Comparison of ENCODE assay signal across 8 mouse cellular contexts in genomic region chr9:20887191-20887590, GRCm38 (mm10). TPM values are rescaled to one million over a fixed set of nuclear protein-coding genes. Genes with fewer than 3 reads are reported as not detected.
DNase-seq lines count a peak whose midpoint lies in the region; ATAC-seq and TF ChIP-seq lines count a peak whose summit lies in the region.

No protein-coding gene starts in this region.

- no peaks in the 10 kb centered on the region for H3K4me1 ChIP-seq in brown adipose tissue, adult 24 weeks (ENCODE audit: control insufficient read depth, insufficient read depth, insufficient read length, low read length)
- H3K4me1 ChIP-seq in hindbrain, embryonic 12.5 days: peaks cover 16% of the 10 kb centered on the region
- peaks cover 12% of the 10 kb centered on the region for H3K4me1 ChIP-seq in midbrain, embryonic 12.5 days
- peaks cover 2% of the 10 kb centered on the region; the same call in 1 of the 2 replicates for H3K4me1 ChIP-seq in kidney, adult 2 months (ENCODE audit: control insufficient read depth, insufficient read depth, low read length)

- DNase-seq in layer of hippocampus, adult 2 months (ENCODE audit: low spot score in 2 of 2): no peak
- DNase-seq in layer of hippocampus, adult 18-20 months (ENCODE audit: low spot score in 2 of 2): no peak
- no peak for DNase-seq in left cerebral cortex, adult 9 months (ENCODE audit: low spot score in 2 of 2)
- no peak for DNase-seq in kidney, adult 2 months
- DNase-seq in cerebellum, postnatal 14 days: no peak

- no peak for TF ChIP-seq CTCF in layer of hippocampus, adult 2 months (conservative IDR thresholded peaks at IDR 0.05)
- no peak for TF ChIP-seq CTCF in kidney, adult 2 months (conservative IDR thresholded peaks at IDR 0.05; ENCODE audit: insufficient read depth, insufficient read length, low read depth, low read length)

- H3K36me3 ChIP-seq in hindbrain, embryonic 12.5 days: peaks cover 28% of the 10 kb centered on the region
- peaks cover 30% of the 10 kb centered on the region for H3K36me3 ChIP-seq in midbrain, embryonic 12.5 days
- H3K36me3 ChIP-seq in kidney, adult 2 months (ENCODE audit: control insufficient read depth, insufficient read depth, low read length): peaks cover 4% of the 10 kb centered on the region

- ATAC-seq in hindbrain, embryonic 12.5 days (ENCODE audit: low FRiP score): 0 out of 2 replicates have a peak, but pooled peaks have one; percentile 14
- ATAC-seq in midbrain, embryonic 12.5 days (ENCODE audit: low FRiP score, low read depth): no peak

- no peak overlapping the region for H3K4me3 ChIP-seq in layer of hippocampus, adult 2 months
- no peak overlapping the region for H3K4me3 ChIP-seq in brown adipose tissue, adult 24 weeks (ENCODE audit: insufficient read depth, low read depth, low read length)
- no peak overlapping the region for H3K4me3 ChIP-seq in hindbrain, embryonic 12.5 days
- no peak overlapping the region for H3K4me3 ChIP-seq in midbrain, embryonic 12.5 days
- no peak overlapping the region for H3K4me3 ChIP-seq in kidney, adult 2 months (ENCODE audit: insufficient read depth, low read depth, low read length)

- peak overlapping the region; percentile 98; the same call in 1 of the 2 replicates for H3K27ac ChIP-seq in layer of hippocampus, adult 2 months
- 0 out of 2 replicates have a peak overlapping the region, but pooled peaks have one; percentile 16 for H3K27ac ChIP-seq in brown adipose tissue, adult 24 weeks (replicated peaks; ENCODE audit: low read depth, low read length)
- H3K27ac ChIP-seq in hindbrain, embryonic 12.5 days: peak overlapping the region; percentile 23; the same call in 1 of the 2 replicates
- H3K27ac ChIP-seq in midbrain, embryonic 12.5 days (replicated peaks): no peak overlapping the region
- no peak overlapping the region for H3K27ac ChIP-seq in kidney, adult 2 months (ENCODE audit: insufficient read depth, low read depth, low read length)

- TF ChIP-seq POLR2A in kidney, adult 2 months (IDR thresholded peaks at IDR 0.05; ENCODE audit: low read depth, low read length): no peak

- no peaks in the 10 kb centered on the region for H3K9me3 ChIP-seq in hindbrain, embryonic 12.5 days (replicated peaks)
- no peaks in the 10 kb centered on the region for H3K9me3 ChIP-seq in midbrain, embryonic 12.5 days

- 90% methylated on average over 6 of the region's 6 CpGs for WGBS in hindbrain, embryonic 12.5 days
- WGBS in midbrain, embryonic 12.5 days: 87% methylated on average over 6 of the region's 6 CpGs
- 91% methylated on average over 6 of the region's 6 CpGs for WGBS in kidney, adult 2 months

- H3K4me2 ChIP-seq in hindbrain, embryonic 12.5 days (replicated peaks): peak overlapping the region; percentile 88
- H3K4me2 ChIP-seq in midbrain, embryonic 12.5 days (replicated peaks): peak overlapping the region; percentile 73; the same call in 1 of the 2 replicates

- no peak overlapping the region for H3K9ac ChIP-seq in hindbrain, embryonic 12.5 days
- H3K9ac ChIP-seq in midbrain, embryonic 12.5 days (replicated peaks): no peak overlapping the region

- H3K27me3 ChIP-seq in hindbrain, embryonic 12.5 days: no peaks in the 10 kb centered on the region
- H3K27me3 ChIP-seq in midbrain, embryonic 12.5 days: no peaks in the 10 kb centered on the region
- no peaks in the 10 kb centered on the region for H3K27me3 ChIP-seq in kidney, adult 2 months (replicated peaks; ENCODE audit: control insufficient read depth, insufficient read depth, low read length)

RNA-seq across cellular contexts. Expression of gene Ppan, which starts 0.8 kb away (rescaled TPM):
- 10 to 100 TPM; 27.5 to 27.6 TPM for total RNA-seq in layer of hippocampus, adult 2 months (2021)
- total RNA-seq in layer of hippocampus, adult 18-20 months (2021): 10 to 100 TPM; 24.1 to 25.3 TPM
- 6.6 and 7.9 TPM in 2 replicates for polyA plus RNA-seq in brown adipose tissue, adult 24 weeks (2012; ENCODE audit: insufficient read depth, insufficient read length, missing spikeins)
- 55.1 and 59.5 TPM in 2 replicates for polyA plus RNA-seq in hindbrain, embryonic 12.5 days (2016; fragmentation: Nextera tagmentation; extraction: Ambion mirVana)
- 55.3 and 62.7 TPM in 2 replicates for polyA plus RNA-seq in midbrain, embryonic 12.5 days (2016; fragmentation: Nextera tagmentation; extraction: Ambion mirVana)
- 28.3 and 31.2 TPM in 2 replicates for polyA plus RNA-seq in kidney, adult 2 months (2012; rRNA removed)

RNA-seq across cellular contexts. Expression of gene Angptl6, which starts 7.7 kb away (rescaled TPM):
- 10 to 100 TPM in 1 of 2 experiments, 1 to 10 TPM in 1; 8.9 to 10.3 TPM for total RNA-seq in layer of hippocampus, adult 2 months (2021)
- total RNA-seq in layer of hippocampus, adult 18-20 months (2021): 10 to 100 TPM in 1 of 2 experiments, 1 to 10 TPM in 1; 9.9 to 10.6 TPM
- 3.1 and 5.0 TPM in 2 replicates for polyA plus RNA-seq in brown adipose tissue, adult 24 weeks (2012; ENCODE audit: insufficient read depth, insufficient read length, missing spikeins)
- 4.8 and 5.5 TPM in 2 replicates for polyA plus RNA-seq in hindbrain, embryonic 12.5 days (2016; fragmentation: Nextera tagmentation; extraction: Ambion mirVana)
- 4.3 TPM in 2 replicates for polyA plus RNA-seq in midbrain, embryonic 12.5 days (2016; fragmentation: Nextera tagmentation; extraction: Ambion mirVana)
- polyA plus RNA-seq in kidney, adult 2 months (2012; rRNA removed): 3.6 and 4.0 TPM in 2 replicates

RNA-seq across cellular contexts. Expression of gene Eif3g, which starts 11.2 kb away (rescaled TPM):
- total RNA-seq in layer of hippocampus, adult 2 months (2021): 100 to 1,000 TPM; 122 to 131 TPM
- total RNA-seq in layer of hippocampus, adult 18-20 months (2021): 100 to 1,000 TPM; 124 to 132 TPM
- 61.4 and 66.1 TPM in 2 replicates for polyA plus RNA-seq in brown adipose tissue, adult 24 weeks (2012; ENCODE audit: insufficient read depth, insufficient read length, missing spikeins)
- polyA plus RNA-seq in hindbrain, embryonic 12.5 days (2016; fragmentation: Nextera tagmentation; extraction: Ambion mirVana): 282 and 283 TPM in 2 replicates
- 298 and 321 TPM in 2 replicates for polyA plus RNA-seq in midbrain, embryonic 12.5 days (2016; fragmentation: Nextera tagmentation; extraction: Ambion mirVana)
- polyA plus RNA-seq in kidney, adult 2 months (2012; rRNA removed): 93.1 and 116 TPM in 2 replicates

RNA-seq across cellular contexts. Expression of gene A230050P20Rik, which starts 18.7 kb away (rescaled TPM):
- total RNA-seq in layer of hippocampus, adult 2 months (2021): 10 to 100 TPM; 77.6 to 85.9 TPM
- total RNA-seq in layer of hippocampus, adult 18-20 months (2021): 10 to 100 TPM; 66.8 to 70.4 TPM
- polyA plus RNA-seq in brown adipose tissue, adult 24 weeks (2012; ENCODE audit: insufficient read depth, insufficient read length, missing spikeins): 2.1 and 5.8 TPM in 2 replicates
- 2.0 and 2.4 TPM in 2 replicates for polyA plus RNA-seq in hindbrain, embryonic 12.5 days (2016; fragmentation: Nextera tagmentation; extraction: Ambion mirVana)
- polyA plus RNA-seq in midbrain, embryonic 12.5 days (2016; fragmentation: Nextera tagmentation; extraction: Ambion mirVana): 1.3 and 1.8 TPM in 2 replicates
- 31.7 and 40.3 TPM in 2 replicates for polyA plus RNA-seq in kidney, adult 2 months (2012; rRNA removed)

Comparison
In these comparisons a context has a peak if more than half of its experiments do, and no peak if none do; other contexts are left out.
1. H3K27ac ChIP-seq: peak in layer of hippocampus, adult 2 months (single experiment), brown adipose tissue, adult 24 weeks (single experiment) and hindbrain, embryonic 12.5 days (single experiment); none in midbrain, embryonic 12.5 days (single experiment) and kidney, adult 2 months (single experiment).